Mouse (Mus musculus) thymus, adult 2 months (tissue): Measurements from ENCODE around the gene Ldlrad3. TPM values are rescaled to one million over a fixed set of nuclear protein-coding genes. Genes with fewer than 3 reads are reported as not detected.
A peak's percentile ranks its signal among the peaks of the same experiment; 100 is the strongest.

Source experiments
- DNase-seq: peaks from one replicate; pipeline ENCODE4 v3.0.0; 2021
- H3K27ac ChIP-seq: fragments of 200-500 bp; 2 replicates; pipeline ENCODE4 v1.5.1; 2012; ENCODE audit warnings: low read length, control low read depth; ENCODE audit not compliant: control insufficient read depth, insufficient read depth
- H3K27me3 ChIP-seq: fragments of 200-500 bp; 2 replicates; pipeline ENCODE4 v1.6.1; 2012; ENCODE audit warnings: mild to moderate bottlenecking, low read length, moderate library complexity, mixed read lengths; ENCODE audit not compliant: control insufficient read depth, insufficient read depth
- H3K36me3 ChIP-seq: fragments of 200-500 bp; 2 replicates; pipeline ENCODE4 v1.6.1; 2012; ENCODE audit warnings: mild to moderate bottlenecking, low read length, moderate library complexity; ENCODE audit not compliant: control insufficient read depth, insufficient read depth
- H3K4me1 ChIP-seq: fragments of 200-500 bp; replicated peaks from 2 replicates; pipeline ENCODE4 v1.6.1; 2012; ENCODE audit warnings: low read length; ENCODE audit not compliant: control insufficient read depth, insufficient read depth
- H3K4me3 ChIP-seq: fragments of 200-500 bp; 2 replicates; pipeline ENCODE4 v1.5.1; 2012; ENCODE audit warnings: mild to moderate bottlenecking, low read length, control low read depth, moderate library complexity; ENCODE audit not compliant: control insufficient read depth, insufficient read depth
- CTCF ChIP-seq: fragments of 200-500 bp; IDR thresholded peaks from 2 replicates; pipeline ENCODE4 v1.5.1; 2012; ENCODE audit warnings: mild to moderate bottlenecking, control low read depth, low read length, moderate library complexity, borderline replicate concordance; ENCODE audit not compliant: control insufficient read depth, poor library complexity, insufficient read depth; ENCODE audit errors: extremely low read depth
- POLR2A ChIP-seq: fragments of 200-500 bp; IDR thresholded peaks from 2 replicates; pipeline ENCODE4 v1.6.1; 2012; ENCODE audit warnings: mild to moderate bottlenecking, low read length, control low read depth, moderate library complexity; ENCODE audit not compliant: control insufficient read depth, poor library complexity, insufficient read depth; ENCODE audit errors: extremely low read depth
- WGBS: fragments of 180-500 bp; shearing (Covaris S2); methylation state at CpG from one replicate; pipeline ENCODE4 v1.1.7; 2018; 5-methylcytosine and 5-hydroxymethylcytosine counted together
- polyA plus RNA-seq: library from polyadenylated mRNA; depleted of rRNA; stranded (reverse); fragments of >200 nt; gene quantifications from 2 replicates; pipeline ENCODE4 v1.2.3, GENCODE M21; 2012

Gene Ldlrad3
- polyA plus RNA-seq, 1 experiment, result 12.9 TPM

- H3K36me3 ChIP-seq, result peaks cover 8% of the 10 kb centered on the region; the same call in 1 of the 2 replicates
- peaks cover 55% of the 10 kb centered on the region for H3K4me1 ChIP-seq
- DNase-seq, result no peak
- H3K27ac ChIP-seq, result peak overlapping the region; percentile 99
- 93% methylated on average over 5 of the region's 5 CpGs for WGBS
- no peaks in the 10 kb centered on the region for H3K27me3 ChIP-seq
- no peak for TF ChIP-seq POLR2A
- no peak for TF ChIP-seq CTCF
- H3K4me3 ChIP-seq, result peak overlapping the region; percentile 61
Observed at GRCm38 (mm10) chr2:102040456-102040855, 145.7 kb downstream of the Ldlrad3 start.

DNA sequence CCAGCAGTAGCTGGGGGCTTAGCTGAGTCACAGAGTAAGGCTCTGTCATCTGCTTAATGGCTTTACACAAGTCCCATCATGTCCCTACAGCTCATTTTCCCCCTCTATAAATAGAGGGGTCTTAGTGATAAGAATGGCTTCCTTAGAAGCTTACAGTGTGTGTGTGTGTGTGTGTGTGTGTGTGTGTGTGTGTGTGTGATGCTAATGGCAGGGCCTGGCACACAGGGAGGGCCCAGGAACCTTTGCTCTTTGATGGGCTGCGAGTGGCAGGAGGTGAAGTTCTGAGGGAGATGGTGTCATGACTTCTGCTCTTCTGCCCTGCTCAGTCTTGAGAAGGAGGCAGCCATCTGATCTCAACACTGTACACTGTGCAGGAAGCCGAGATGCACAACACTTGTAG lies 146.2 kb downstream of the Ldlrad3 start:
- H3K4me3 ChIP-seq, result peak overlapping the region; percentile 61
- TF ChIP-seq POLR2A, result 0 out of 2 replicates have a peak, but pooled peaks have one; percentile 30
- no peak for TF ChIP-seq CTCF
- no peaks in the 10 kb centered on the region for H3K27me3 ChIP-seq
- H3K4me1 ChIP-seq, result peaks cover 55% of the 10 kb centered on the region
- peaks cover 8% of the 10 kb centered on the region; the same call in 1 of the 2 replicates for H3K36me3 ChIP-seq
- H3K27ac ChIP-seq, result peak overlapping the region; percentile 99
- DNase-seq, result peak; percentile 51
- 16% methylated on average over 2 of the region's 2 CpGs for WGBS

GRCm38 (mm10) chr2:102038895-102039667 lies 147.1 kb downstream of the Ldlrad3 start:
- H3K4me1 ChIP-seq, result peaks cover 55% of the 10 kb centered on the region
- H3K27me3 ChIP-seq, result no peaks in the 10 kb centered on the region
- peak; percentile 78 for DNase-seq
- H3K36me3 ChIP-seq, result peaks cover 8% of the 10 kb centered on the region; the same call in 1 of the 2 replicates
- TF ChIP-seq POLR2A, result peak; percentile 59; the same call in 1 of the 2 replicates
- TF ChIP-seq CTCF, result no peak
- peak overlapping the region; percentile 99 for H3K27ac ChIP-seq
- WGBS, result 32% methylated on average over 7 of the region's 7 CpGs
- no peak overlapping the region for H3K4me3 ChIP-seq

DNA sequence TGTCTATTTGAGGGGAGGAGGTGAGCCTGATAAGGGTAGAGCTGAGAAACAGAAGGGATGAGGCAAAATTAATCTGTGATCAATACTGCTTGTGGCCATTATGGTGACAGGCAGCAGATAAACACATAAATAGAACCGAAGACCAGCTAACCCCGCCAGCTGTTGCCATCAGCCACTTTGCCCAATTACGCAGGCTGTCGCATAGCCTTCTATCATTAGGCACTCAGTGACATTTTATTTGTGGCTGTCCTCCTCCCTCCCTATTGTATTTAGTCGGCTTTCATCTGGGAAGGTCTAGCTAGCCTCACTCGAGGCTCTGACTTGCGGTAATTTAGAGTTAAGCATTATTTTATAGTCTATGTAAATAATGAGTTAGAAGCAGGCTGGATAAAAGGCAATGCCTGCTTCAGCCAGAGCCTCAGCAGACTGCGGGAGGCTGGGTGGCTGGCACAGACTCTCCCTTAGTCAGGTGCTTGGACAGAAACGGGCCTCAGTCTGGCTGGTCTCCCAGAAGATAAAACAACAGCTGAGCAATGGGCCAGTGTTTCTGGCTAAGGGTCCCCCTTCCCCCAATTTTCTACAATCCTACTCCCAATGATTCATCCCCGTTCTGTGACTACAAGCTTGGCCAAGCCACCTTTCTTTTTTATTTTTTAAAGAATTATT lies 147.8 kb downstream of the Ldlrad3 start:
- DNase-seq, result no peak
- Histone ChIP-seq H3K27ac (peak overlapping the region; percentile 99), H3K4me1 (peaks cover 58% of the 10 kb centered on the region), H3K36me3 (peaks cover 8% of the 10 kb centered on the region; the same call in 1 of the 2 replicates), H3K4me3 (no peak overlapping the region), H3K27me3 (no peaks in the 10 kb centered on the region)
- TF ChIP-seq POLR2A, result no peak
- TF ChIP-seq CTCF, result no peak
- WGBS, result 70% methylated on average over 10 of the region's 10 CpGs

GRCm38 (mm10) chr2:102036665-102037511 lies 149.3 kb downstream of the Ldlrad3 start:
- H3K4me1 ChIP-seq, result peaks cover 73% of the 10 kb centered on the region
- H3K27me3 ChIP-seq, result no peaks in the 10 kb centered on the region
- H3K4me3 ChIP-seq, result peak overlapping the region; percentile 36
- TF ChIP-seq POLR2A (peak; percentile 70), CTCF (no peak; the same call in 1 of the 2 replicates)
- WGBS, result 24% methylated on average over 18 of the region's 18 CpGs
- H3K27ac ChIP-seq, result peak overlapping the region; percentile 88
- 0 out of 2 replicates have a peak, but pooled peaks cover 5% of the 10 kb centered on the region for H3K36me3 ChIP-seq
- DNase-seq, result peak; percentile 56

GRCm38 (mm10) chr2:102034513-102034879 lies 151.7 kb downstream of the Ldlrad3 start:
- 39% methylated on average over 11 of the region's 11 CpGs for WGBS
- Histone ChIP-seq H3K27ac (peak overlapping the region; percentile 94), H3K27me3 (no peaks in the 10 kb centered on the region), H3K4me3 (no peak overlapping the region), H3K36me3 (no peaks in the 10 kb centered on the region), H3K4me1 (peaks cover 72% of the 10 kb centered on the region)
- TF ChIP-seq CTCF (no peak), POLR2A (no peak)
- DNase-seq, result peak; percentile 22
